ENCODE assay signal across 12 mouse cellular contexts in the genomic region with DNA sequence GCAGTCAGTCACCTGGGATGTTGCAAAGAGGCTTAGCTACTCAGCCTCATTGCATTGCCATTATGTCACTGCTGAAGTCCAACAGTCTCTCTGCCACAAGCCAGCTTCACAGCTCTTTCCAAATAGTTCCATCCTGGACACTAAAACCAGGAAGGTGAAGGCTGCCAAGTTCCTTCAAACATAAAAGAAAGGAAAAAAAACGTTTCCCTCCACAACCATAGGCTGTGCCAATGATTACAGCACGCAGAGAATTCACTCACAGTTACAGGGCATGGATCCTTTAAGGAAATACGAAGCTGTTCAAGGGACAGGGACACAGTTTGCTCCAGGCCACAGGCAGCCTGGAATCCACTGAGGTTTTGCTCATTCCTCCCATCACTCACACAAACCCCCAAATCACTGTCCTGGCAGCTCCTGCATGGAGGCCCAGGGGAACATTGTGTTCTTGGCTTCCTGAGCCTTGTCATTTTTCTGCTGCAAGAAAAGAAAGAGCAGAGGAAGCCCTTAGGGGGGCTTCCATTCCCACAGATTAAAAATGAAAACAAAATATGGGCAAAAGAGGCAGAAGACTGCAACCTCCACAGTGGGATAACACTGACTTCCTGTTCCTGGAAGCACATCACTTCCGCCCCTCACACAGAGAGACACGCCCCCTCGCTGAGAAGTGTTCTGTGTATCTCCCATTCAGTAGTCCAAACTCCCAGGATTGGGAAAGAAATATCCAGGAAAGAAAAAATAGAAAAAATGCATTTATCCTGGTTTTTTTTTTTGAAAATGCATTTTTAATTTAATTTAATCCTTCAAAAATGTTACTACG. TPM values are rescaled to one million over a fixed set of nuclear protein-coding genes. Genes with fewer than 3 reads are reported as not detected.
DNase-seq lines count a peak whose midpoint lies in the region; ATAC-seq and TF ChIP-seq lines count a peak whose summit lies in the region.
"Had no signal": no experiment of that assay in that cellular context is flagged by ENCODE, and none has a peak within 500 bp of the region (broad histone marks: within the 10 kb centered on the region; RNA-seq: fewer than 3 reads in every experiment).

No protein-coding gene starts in this region.

- ATAC-seq in forebrain, embryonic 14.5 days: peak; percentile 74
- ATAC-seq in forebrain, embryonic 13.5 days: no peak; the same call in 1 of the 2 replicates
- no peak for ATAC-seq in midbrain, embryonic 13.5 days
- no peak for ATAC-seq in midbrain, embryonic 11.5 days (ENCODE audit: low FRiP score)
- peak; percentile 90 for ATAC-seq in hindbrain, postnatal 0 days
- peak; percentile 56 for ATAC-seq in midbrain, postnatal 0 days (ENCODE audit: low FRiP score)

- TF ChIP-seq CTCF in hindbrain, postnatal 0 days (IDR thresholded peaks at IDR 0.05; ENCODE audit: low read depth): no peak
- TF ChIP-seq CTCF in midbrain, postnatal 0 days (IDR thresholded peaks at IDR 0.05): no peak

- H3K9ac ChIP-seq in forebrain, embryonic 14.5 days (ENCODE audit: low read length): no peak overlapping the region
- H3K9ac ChIP-seq in forebrain, embryonic 13.5 days: no peak overlapping the region
- H3K9ac ChIP-seq in midbrain, embryonic 13.5 days (replicated peaks): no peak overlapping the region
- no peak overlapping the region for H3K9ac ChIP-seq in midbrain, embryonic 11.5 days (ENCODE audit: low read length)
- H3K9ac ChIP-seq in hindbrain, postnatal 0 days (replicated peaks; ENCODE audit: low read length): no peak overlapping the region
- no peak overlapping the region for H3K9ac ChIP-seq in midbrain, postnatal 0 days (replicated peaks; ENCODE audit: low read length, poor library complexity, severe bottlenecking)
- H3K9ac ChIP-seq: limb, embryonic 12.5 days; midbrain, embryonic 12.5 days had no signal

- no peak overlapping the region for H3K27ac ChIP-seq in forebrain, embryonic 14.5 days (ENCODE audit: low read depth, low read length)
- H3K27ac ChIP-seq in forebrain, embryonic 13.5 days: no peak overlapping the region
- H3K27ac ChIP-seq in midbrain, embryonic 13.5 days: peak overlapping the region; percentile 19; the same call in 1 of the 2 replicates
- no peak overlapping the region for H3K27ac ChIP-seq in midbrain, embryonic 11.5 days (ENCODE audit: low read depth, low read length)
- peak overlapping the region; percentile 69; the same call in 1 of the 2 replicates for H3K27ac ChIP-seq in hindbrain, postnatal 0 days
- H3K27ac ChIP-seq in midbrain, postnatal 0 days (ENCODE audit: low read depth, low read length): peak overlapping the region; percentile 59
- H3K27ac ChIP-seq: limb, embryonic 12.5 days; midbrain, embryonic 12.5 days had no signal

- peaks cover 3% of the 10 kb centered on the region; the same call in 1 of the 2 replicates for H3K4me1 ChIP-seq in forebrain, embryonic 14.5 days (ENCODE audit: control insufficient read depth, insufficient read depth, low read length)
- 0 out of 2 replicates have a peak, but pooled peaks cover 4% of the 10 kb centered on the region for H3K4me1 ChIP-seq in forebrain, embryonic 13.5 days
- peaks cover 5% of the 10 kb centered on the region; the same call in 1 of the 2 replicates for H3K4me1 ChIP-seq in midbrain, embryonic 13.5 days (replicated peaks)
- no peaks in the 10 kb centered on the region for H3K4me1 ChIP-seq in midbrain, embryonic 11.5 days (ENCODE audit: control insufficient read depth, insufficient read depth, low read length)
- H3K4me1 ChIP-seq in hindbrain, postnatal 0 days (ENCODE audit: insufficient read depth, low read length): peaks cover 10% of the 10 kb centered on the region; the same call in 1 of the 2 replicates
- no peaks in the 10 kb centered on the region; the same call in 1 of the 2 replicates for H3K4me1 ChIP-seq in midbrain, postnatal 0 days (ENCODE audit: insufficient read depth, low read length)
- H3K4me1 ChIP-seq: limb, embryonic 12.5 days; midbrain, embryonic 12.5 days had no signal

- H3K27me3 ChIP-seq in forebrain, embryonic 14.5 days (replicated peaks; ENCODE audit: control insufficient read depth, insufficient read depth, low read length): no peaks in the 10 kb centered on the region
- no peaks in the 10 kb centered on the region for H3K27me3 ChIP-seq in forebrain, embryonic 13.5 days
- no peaks in the 10 kb centered on the region for H3K27me3 ChIP-seq in midbrain, embryonic 13.5 days
- no peaks in the 10 kb centered on the region for H3K27me3 ChIP-seq in midbrain, embryonic 11.5 days (ENCODE audit: control insufficient read depth, insufficient read depth, low read length)
- no peaks in the 10 kb centered on the region for H3K27me3 ChIP-seq in hindbrain, postnatal 0 days (ENCODE audit: insufficient read depth, low read length)
- H3K27me3 ChIP-seq in midbrain, postnatal 0 days (ENCODE audit: insufficient read depth, low read length): no peaks in the 10 kb centered on the region
- H3K27me3 ChIP-seq: limb, embryonic 12.5 days; midbrain, embryonic 12.5 days had no signal

- H3K4me3 ChIP-seq in forebrain, embryonic 14.5 days (ENCODE audit: low read depth, low read length): no peak overlapping the region
- no peak overlapping the region for H3K4me3 ChIP-seq in forebrain, embryonic 13.5 days
- H3K4me3 ChIP-seq in midbrain, embryonic 13.5 days (replicated peaks): no peak overlapping the region
- H3K4me3 ChIP-seq in midbrain, embryonic 11.5 days (ENCODE audit: low read depth, low read length): no peak overlapping the region
- H3K4me3 ChIP-seq in hindbrain, postnatal 0 days (ENCODE audit: low read length): no peak overlapping the region
- H3K4me3 ChIP-seq in midbrain, postnatal 0 days (ENCODE audit: low read depth, low read length): no peak overlapping the region
- H3K4me3 ChIP-seq: limb, embryonic 12.5 days; midbrain, embryonic 12.5 days had no signal

- WGBS in forebrain, embryonic 14.5 days: 66% methylated on average over 7 of the region's 7 CpGs
- WGBS in forebrain, embryonic 13.5 days: 69% methylated on average over 7 of the region's 7 CpGs
- 78% methylated on average over 7 of the region's 7 CpGs for WGBS in midbrain, embryonic 13.5 days
- 81% methylated on average over 7 of the region's 7 CpGs for WGBS in midbrain, embryonic 11.5 days
- WGBS in hindbrain, postnatal 0 days: 57% methylated on average over 7 of the region's 7 CpGs
- 65% methylated on average over 7 of the region's 7 CpGs for WGBS in midbrain, postnatal 0 days

- no peaks in the 10 kb centered on the region for H3K9me3 ChIP-seq in forebrain, embryonic 14.5 days (replicated peaks; ENCODE audit: control insufficient read depth, low read length)
- no peaks in the 10 kb centered on the region for H3K9me3 ChIP-seq in forebrain, embryonic 13.5 days (replicated peaks)
- H3K9me3 ChIP-seq in midbrain, embryonic 13.5 days: no peaks in the 10 kb centered on the region
- H3K9me3 ChIP-seq in midbrain, embryonic 11.5 days (ENCODE audit: control insufficient read depth, low read length): no peaks in the 10 kb centered on the region
- no peaks in the 10 kb centered on the region for H3K9me3 ChIP-seq in hindbrain, postnatal 0 days (ENCODE audit: low read length)
- no peaks in the 10 kb centered on the region for H3K9me3 ChIP-seq in midbrain, postnatal 0 days (ENCODE audit: low read length)
- H3K9me3 ChIP-seq: limb, embryonic 12.5 days; midbrain, embryonic 12.5 days had no signal

- peak; percentile 77 for DNase-seq in forebrain, embryonic 14.5 days (ENCODE audit: low spot score)
- DNase-seq in midbrain, embryonic 11.5 days (ENCODE audit: low spot score, missing footprints): no peak
- DNase-seq in hindbrain, postnatal 0 days (ENCODE audit: low spot score): peak; percentile 68
- DNase-seq in midbrain, postnatal 0 days (ENCODE audit: low spot score): peak; percentile 72
- DNase-seq in adrenal gland, adult 18-20 months (ENCODE audit: low spot score in 2 of 2): no peak
- DNase-seq in embryo, embryonic 10 days (ENCODE audit: low spot score): no peak
- DNase-seq: kidney, postnatal 25 days had no signal

- H3K36me3 ChIP-seq in forebrain, embryonic 14.5 days (ENCODE audit: control insufficient read depth, insufficient read depth, low read length): no peaks in the 10 kb centered on the region
- H3K36me3 ChIP-seq in forebrain, embryonic 13.5 days (ENCODE audit: poor library complexity, severe bottlenecking): no peaks in the 10 kb centered on the region
- no peaks in the 10 kb centered on the region for H3K36me3 ChIP-seq in midbrain, embryonic 13.5 days
- no peaks in the 10 kb centered on the region for H3K36me3 ChIP-seq in midbrain, embryonic 11.5 days (ENCODE audit: control insufficient read depth, insufficient read depth, low read length)
- no peaks in the 10 kb centered on the region for H3K36me3 ChIP-seq in hindbrain, postnatal 0 days (ENCODE audit: insufficient read depth, low read length)
- H3K36me3 ChIP-seq in midbrain, postnatal 0 days (ENCODE audit: insufficient read depth, low read length): no peaks in the 10 kb centered on the region
- H3K36me3 ChIP-seq: limb, embryonic 12.5 days; midbrain, embryonic 12.5 days had no signal

- H3K4me2 ChIP-seq in forebrain, embryonic 14.5 days (ENCODE audit: low read length): no peak overlapping the region
- no peak overlapping the region for H3K4me2 ChIP-seq in forebrain, embryonic 13.5 days
- H3K4me2 ChIP-seq in midbrain, embryonic 13.5 days (replicated peaks): no peak overlapping the region
- H3K4me2 ChIP-seq in midbrain, embryonic 11.5 days: no peak overlapping the region
- H3K4me2 ChIP-seq in hindbrain, postnatal 0 days (ENCODE audit: low read depth, low read length): no peak overlapping the region
- no peak overlapping the region for H3K4me2 ChIP-seq in midbrain, postnatal 0 days (ENCODE audit: low read depth, low read length, poor library complexity, severe bottlenecking)
- H3K4me2 ChIP-seq: limb, embryonic 12.5 days; midbrain, embryonic 12.5 days had no signal

RNA-seq across cellular contexts. Expression of gene Pirt, which starts 29.3 kb away (rescaled TPM):
- polyA plus RNA-seq in forebrain, embryonic 14.5 days (2014; fragmentation: Nextera tagmentation; extraction: Ambion mirVana): 0.09 and 0.11 TPM in 2 replicates
- 0.12 and 0.16 TPM in 2 replicates for polyA plus RNA-seq in forebrain, embryonic 13.5 days (2015; fragmentation: Nextera tagmentation; extraction: Ambion mirVana)
- polyA plus RNA-seq in midbrain, embryonic 13.5 days (2015; fragmentation: Nextera tagmentation; extraction: Ambion mirVana): 0.85 and 1.2 TPM in 2 replicates
- polyA plus RNA-seq in midbrain, embryonic 11.5 days (2014; fragmentation: Nextera tagmentation; extraction: Ambion mirVana): 0.40 and 0.60 TPM in 2 replicates
- total RNA-seq in hindbrain, postnatal 0 days (2014; rRNA removed): 1.6 and 2.1 TPM in 2 replicates
- polyA plus RNA-seq in hindbrain, postnatal 0 days (2015; fragmentation: Nextera tagmentation; extraction: Ambion mirVana): 1.2 TPM in 2 replicates
- total RNA-seq in midbrain, postnatal 0 days (2014; rRNA removed): 0.76 and 1.4 TPM in 2 replicates
- 0.47 and 0.59 TPM in 2 replicates for polyA plus RNA-seq in midbrain, postnatal 0 days (2015; fragmentation: Nextera tagmentation; extraction: Ambion mirVana)
- total RNA-seq in adrenal gland, adult 18-20 months (2021): 1 to 10 TPM; 7.5 to 9.9 TPM
- total RNA-seq: hematopoietic stem cell, adult 5-6 weeks had no signal

Comparison
In these comparisons a context has a peak if more than half of its experiments do, and no peak if none do; other contexts are left out.
1. ATAC-seq: peak in forebrain, embryonic 14.5 days (single experiment), hindbrain, postnatal 0 days (single experiment) and midbrain, postnatal 0 days (single experiment); none in forebrain, embryonic 13.5 days (single experiment), midbrain, embryonic 13.5 days (single experiment) and midbrain, embryonic 11.5 days (single experiment).
2. DNase-seq: peak in forebrain, embryonic 14.5 days (single experiment), hindbrain, postnatal 0 days (single experiment) and midbrain, postnatal 0 days (single experiment); none in midbrain, embryonic 11.5 days (single experiment), adrenal gland, adult 18-20 months (0 of 2) and embryo, embryonic 10 days (single experiment).
3. H3K27ac ChIP-seq: peak in midbrain, embryonic 13.5 days (single experiment), hindbrain, postnatal 0 days (single experiment) and midbrain, postnatal 0 days (single experiment); none in forebrain, embryonic 14.5 days (single experiment), forebrain, embryonic 13.5 days (single experiment) and midbrain, embryonic 11.5 days (single experiment).